Mouse (Mus musculus) brown adipose tissue, adult 24 weeks (tissue): ENCODE measurements around the gene 1700015G11Rik. TPM values are rescaled to one million over a fixed set of nuclear protein-coding genes. Genes with fewer than 3 reads are reported as not detected.

Experiments
- H3K27ac ChIP-seq: fragments of 200-500 bp; replicated peaks from 2 replicates; pipeline ENCODE4 v1.5.1; 2012; ENCODE audit warnings: low read depth, mild to moderate bottlenecking, low read length
- H3K4me1 ChIP-seq: fragments of 200-500 bp; 2 replicates; pipeline ENCODE4 v1.6.1; 2012; ENCODE audit warnings: low read length, mixed read lengths; ENCODE audit not compliant: control insufficient read depth, insufficient read depth, insufficient read length
- H3K4me3 ChIP-seq: fragments of 200-500 bp; 2 replicates; pipeline ENCODE4 v1.5.1; 2012; ENCODE audit warnings: low read depth, mild to moderate bottlenecking, low read length, moderate library complexity; ENCODE audit not compliant: insufficient read depth
- polyA plus RNA-seq: library from polyadenylated mRNA; stranded (reverse); fragments of >200 nt; gene quantifications from 2 replicates; pipeline ENCODE4 v1.2.4, GENCODE M21; 2012; ENCODE audit not compliant: missing spikeins, insufficient read depth, insufficient read length

1700015G11Rik gene
- polyA plus RNA-seq, 1 experiment = not detected

DNA sequence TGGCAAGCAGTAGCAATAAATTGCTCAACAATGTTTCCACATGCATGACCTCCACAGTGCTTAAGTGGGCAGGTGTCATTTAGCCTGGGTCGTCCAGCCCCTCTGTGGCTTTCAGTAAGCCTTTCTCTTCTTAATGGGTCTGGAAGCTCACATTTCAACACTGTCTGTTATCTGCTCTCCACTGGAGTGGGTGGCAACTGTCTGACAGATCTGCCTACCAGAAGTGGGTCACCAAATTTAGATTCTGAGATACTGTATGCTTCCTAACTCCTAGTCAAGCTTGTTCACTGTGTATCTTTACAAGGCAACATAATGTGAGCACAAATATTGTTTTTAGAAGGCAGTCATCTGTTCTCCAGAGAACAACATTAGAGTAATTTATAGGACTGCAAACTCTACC, 33.2 kb downstream of the 1700015G11Rik start:
- Histone ChIP-seq H3K4me1 (no peaks in the 10 kb centered on the region), H3K27ac (no peak overlapping the region), H3K4me3 (no peak overlapping the region)

DNA sequence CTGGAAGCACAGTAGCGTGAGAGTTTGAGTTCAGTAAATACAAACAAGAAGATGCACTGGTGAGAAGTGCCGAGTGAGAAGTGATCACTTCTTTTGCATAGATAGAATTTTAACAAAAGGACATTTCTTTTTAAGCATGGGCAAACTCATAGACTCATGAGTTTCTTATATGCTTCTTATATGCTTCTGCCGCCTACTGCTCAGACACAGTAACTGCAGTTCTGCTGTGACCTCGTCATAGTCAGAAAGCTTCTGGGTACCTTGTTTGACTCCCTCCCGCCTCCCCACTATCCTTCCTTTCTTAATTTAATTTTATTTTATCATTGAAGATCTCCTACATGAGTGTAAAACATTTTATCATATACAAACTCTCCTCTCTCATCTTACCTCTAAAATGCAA, 36.3 kb downstream of the 1700015G11Rik start:
- Histone ChIP-seq H3K27ac (no peak overlapping the region), H3K4me1 (no peaks in the 10 kb centered on the region), H3K4me3 (no peak overlapping the region)

DNA sequence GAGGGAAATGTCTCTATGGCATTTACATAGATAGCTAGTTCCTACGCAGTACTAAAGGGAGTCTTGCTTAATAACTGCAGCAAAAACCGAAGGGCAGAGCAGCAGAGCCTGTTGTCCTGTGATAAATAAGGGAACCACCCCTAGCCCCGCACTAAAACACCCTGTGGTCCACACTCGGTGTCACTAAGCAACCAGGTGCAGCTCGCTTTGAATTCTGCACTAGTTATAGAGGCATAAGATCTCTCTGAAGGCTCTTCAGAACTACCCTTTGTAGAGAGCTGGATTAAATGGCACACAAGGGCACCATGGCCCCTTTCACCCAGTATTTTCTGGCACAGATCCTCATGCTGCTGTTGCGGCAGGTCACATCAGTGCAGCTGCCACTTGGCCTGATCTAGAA, 40.3 kb downstream of the 1700015G11Rik start:
- Histone ChIP-seq H3K4me1 (no peaks in the 10 kb centered on the region), H3K4me3 (no peak overlapping the region), H3K27ac (no peak overlapping the region)

DNA sequence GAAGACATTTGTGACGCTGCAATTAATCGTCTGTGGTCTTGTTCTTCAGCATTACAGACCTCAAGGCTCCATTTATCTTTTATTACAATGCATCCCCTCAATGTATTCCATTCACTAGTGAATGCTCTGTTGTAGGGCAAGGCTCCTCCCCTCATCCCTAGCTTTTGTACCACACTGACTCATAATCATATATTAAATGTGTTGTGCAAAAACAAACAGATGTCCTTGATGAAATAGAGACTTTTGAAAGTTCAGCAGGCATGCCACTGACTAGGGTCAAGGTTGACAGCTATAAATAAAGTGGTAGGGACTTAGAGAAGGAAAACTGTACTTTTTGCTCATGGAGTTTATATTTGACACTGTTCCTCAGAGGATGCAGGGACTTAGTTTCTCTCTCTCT, 42.0 kb downstream of the 1700015G11Rik start:
- H3K4me1 ChIP-seq = no peaks in the 10 kb centered on the region
- no peak overlapping the region for H3K27ac ChIP-seq
- no peak overlapping the region for H3K4me3 ChIP-seq

DNA sequence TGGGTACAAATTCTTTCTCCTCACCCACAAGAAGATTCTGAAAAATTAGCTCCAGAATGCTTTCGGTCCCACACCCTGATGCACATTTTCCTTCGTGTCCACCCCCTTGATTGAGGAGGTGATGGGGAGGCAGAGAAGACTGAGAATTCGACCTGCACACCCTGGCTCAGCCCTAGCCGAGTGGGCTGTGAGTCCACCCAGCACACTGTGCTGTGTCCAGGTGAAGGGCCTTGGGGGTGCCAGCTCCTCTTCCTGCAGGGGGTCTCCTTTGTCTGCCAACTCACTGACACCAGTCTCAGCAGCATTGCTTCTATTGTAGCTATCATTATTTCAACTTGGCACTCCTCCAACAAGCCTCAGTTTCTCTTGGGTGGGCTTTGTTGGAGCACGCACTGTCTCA, 42.4 kb downstream of the 1700015G11Rik start:
- no peaks in the 10 kb centered on the region for H3K4me1 ChIP-seq
- no peak overlapping the region for H3K4me3 ChIP-seq
- no peak overlapping the region for H3K27ac ChIP-seq

DNA sequence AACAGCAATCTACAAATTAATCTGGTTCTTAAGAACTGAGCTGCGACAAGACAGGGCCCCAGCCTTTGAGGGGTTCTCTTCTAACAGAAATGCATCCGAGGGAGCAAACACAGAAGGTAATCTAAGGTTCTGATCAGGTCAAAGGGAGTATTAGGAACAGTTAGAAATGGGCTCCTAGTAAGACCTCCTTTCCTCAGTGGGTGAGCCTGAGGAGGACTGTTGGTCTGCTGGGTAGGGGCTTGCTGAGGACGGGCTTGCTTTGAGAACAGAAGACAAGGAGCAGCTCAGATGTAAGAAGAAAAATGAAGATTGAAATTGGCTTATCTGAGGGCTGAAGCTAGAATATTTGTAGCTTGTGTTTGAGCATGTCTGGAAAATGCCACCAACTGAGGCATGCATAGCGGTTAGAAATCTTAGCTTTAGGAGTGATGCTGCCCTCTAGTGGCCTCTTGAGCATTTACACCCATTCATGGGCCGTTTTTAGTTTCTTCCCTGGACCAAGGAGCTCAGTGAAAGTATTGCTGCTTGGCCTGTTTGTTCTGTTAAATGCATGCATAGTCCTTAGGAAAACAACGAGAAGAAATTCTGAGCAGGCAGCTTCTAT, 43.2 kb downstream of the 1700015G11Rik start:
- Histone ChIP-seq H3K27ac (no peak overlapping the region), H3K4me1 (no peaks in the 10 kb centered on the region), H3K4me3 (no peak overlapping the region)

DNA sequence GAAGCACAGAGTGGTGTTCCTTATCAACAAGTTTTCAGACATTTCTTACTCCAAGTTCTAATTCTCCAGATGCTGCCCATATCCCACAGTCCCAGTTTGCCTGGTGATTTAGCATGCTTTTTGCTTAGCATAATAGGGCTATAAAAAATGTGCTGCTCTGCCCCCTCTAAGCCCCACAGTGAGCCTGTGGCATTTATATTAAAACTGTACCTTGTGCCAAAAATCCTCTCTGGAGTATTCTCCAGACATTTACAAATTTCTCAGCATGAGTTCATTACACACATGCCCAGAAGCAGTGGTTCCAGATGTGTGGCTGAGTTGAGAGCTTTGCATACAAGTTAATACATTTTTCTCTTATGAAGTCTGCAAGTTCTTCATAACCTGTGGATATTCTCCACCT, 46.1 kb downstream of the 1700015G11Rik start:
- Histone ChIP-seq H3K27ac (no peak overlapping the region), H3K4me1 (no peaks in the 10 kb centered on the region), H3K4me3 (no peak overlapping the region)

DNA sequence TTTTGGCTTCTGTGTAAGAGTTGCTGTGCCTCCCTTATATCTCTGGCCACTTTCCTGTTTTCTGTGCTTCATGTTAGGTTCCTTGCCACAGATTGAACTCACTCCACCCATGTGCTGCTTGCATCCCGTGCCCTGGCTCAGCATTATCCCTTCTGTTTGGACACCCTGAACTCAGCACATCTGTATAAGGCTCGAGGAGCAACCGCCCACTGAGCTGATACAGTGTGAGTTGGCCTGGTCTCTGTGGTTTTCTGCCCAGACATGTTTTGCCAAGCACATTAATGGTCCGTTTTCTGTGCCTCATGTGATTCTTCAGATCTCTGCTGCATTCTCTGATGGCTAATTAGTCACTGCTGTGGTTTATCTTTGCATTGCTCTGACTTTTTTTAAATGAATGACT, 47.9 kb downstream of the 1700015G11Rik start:
- Histone ChIP-seq H3K4me1 (no peaks in the 10 kb centered on the region), H3K27ac (no peak overlapping the region)

DNA sequence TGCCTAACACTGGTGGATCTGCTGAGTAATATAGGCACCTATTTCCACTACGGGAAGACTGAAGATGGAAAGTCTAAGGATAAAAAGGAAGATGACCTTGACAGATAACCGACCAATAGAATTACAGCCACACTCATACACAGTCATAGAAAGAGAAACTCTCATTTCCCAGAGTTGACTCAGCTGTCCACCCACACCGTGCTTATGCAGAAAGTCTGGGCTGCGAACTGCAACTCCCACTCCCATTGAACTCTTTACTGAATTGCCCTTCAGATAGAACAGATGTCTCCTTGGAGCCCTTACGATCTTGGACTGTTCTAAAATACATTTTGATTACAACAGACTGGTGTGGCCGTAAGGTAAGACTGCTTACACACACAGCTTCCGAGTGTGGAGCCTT, 50.8 kb downstream of the 1700015G11Rik start:
- H3K4me1 ChIP-seq = no peaks in the 10 kb centered on the region
- H3K4me3 ChIP-seq = no peak overlapping the region
- H3K27ac ChIP-seq = no peak overlapping the region

More for the DNA sequence above, 47.9 kb downstream of the 1700015G11Rik start:
- H3K4me3 ChIP-seq = no peak overlapping the region

DNA sequence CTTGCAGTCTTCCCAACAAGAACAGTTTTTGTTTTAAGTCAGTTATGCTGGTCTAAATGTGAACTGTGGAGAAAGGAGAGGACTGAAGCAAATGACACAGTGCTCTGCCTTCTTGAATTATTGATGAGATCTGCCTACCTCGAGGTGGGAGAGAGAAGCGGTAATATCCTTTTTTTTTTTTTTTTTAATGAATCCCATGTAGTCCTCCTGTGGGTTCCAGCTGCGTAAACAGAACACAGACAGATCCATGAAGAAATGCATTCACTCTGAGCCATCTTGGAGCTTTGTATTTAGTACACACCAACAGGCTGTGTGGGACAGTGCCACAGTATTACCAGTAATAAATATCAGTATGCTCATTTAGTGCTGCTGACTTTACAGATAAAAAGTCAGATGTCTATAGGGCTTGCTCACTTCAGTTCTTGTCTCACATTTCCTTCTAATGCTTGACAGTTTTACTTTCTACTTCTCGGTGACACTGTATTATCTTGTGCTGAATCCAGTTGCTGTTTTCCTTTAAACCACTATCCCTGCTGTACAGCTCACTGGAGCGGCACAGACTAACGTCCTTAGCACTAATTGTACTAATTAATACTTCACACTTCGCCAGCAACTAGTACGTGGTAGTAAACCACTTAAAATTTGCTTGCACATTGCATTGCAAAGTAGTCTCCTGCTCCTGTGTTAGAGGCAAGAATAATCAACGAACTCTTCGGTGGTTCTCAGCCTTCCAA, 53.1 kb downstream of the 1700015G11Rik start:
- Histone ChIP-seq H3K27ac (no peak overlapping the region), H3K4me1 (no peaks in the 10 kb centered on the region), H3K4me3 (no peak overlapping the region)

Other genes with a start within 250 kb of the 1700015G11Rik start
- gene Gas2, start 153.7 kb downstream of the 1700015G11Rik start, polyA plus RNA-seq = 4.2 and 4.7 TPM in 2 replicates
- gene Fancf, start 153.5 kb downstream of the 1700015G11Rik start, polyA plus RNA-seq = 1.8 and 2.7 TPM in 2 replicates
- gene Svip, start 9.7 kb downstream of the 1700015G11Rik start, polyA plus RNA-seq = 52.0 and 56.9 TPM in 2 replicates